Comparison of ENCODE assay signal across 19 mouse cellular contexts in the genomic region with DNA sequence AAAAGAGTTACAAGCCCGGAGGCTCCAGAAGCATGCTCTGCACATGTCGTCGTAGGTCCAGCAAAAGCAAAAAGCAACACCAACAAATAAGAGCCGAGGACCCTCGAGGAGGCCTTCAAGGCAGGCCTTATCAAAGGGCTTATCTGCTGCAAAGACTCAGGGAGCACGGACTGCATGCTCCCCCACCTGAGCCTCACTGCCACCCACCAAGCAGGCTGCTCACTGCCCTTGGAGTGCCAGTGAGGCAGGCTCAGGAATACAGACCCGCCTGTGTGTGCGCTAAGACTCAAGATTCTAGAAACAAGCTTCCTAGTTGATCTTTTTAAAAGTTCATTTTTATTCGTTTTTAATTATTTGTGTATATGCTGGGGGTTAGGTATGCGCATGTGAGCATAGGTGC.
"Had no signal": no experiment of that assay in that cellular context is flagged by ENCODE, and none has a peak within 500 bp of the region (broad histone marks: within the 10 kb centered on the region; RNA-seq: fewer than 3 reads in every experiment).

No protein-coding gene starts in this region.

- H3K36me3 ChIP-seq: lung, embryonic 15.5 days; midbrain, embryonic 10.5 days; midbrain, embryonic 12.5 days; neural tube, embryonic 13.5 days; neural tube, embryonic 15.5 days had no signal

- H3K9me3 ChIP-seq: lung, embryonic 15.5 days; midbrain, embryonic 10.5 days; midbrain, embryonic 12.5 days; neural tube, embryonic 13.5 days; neural tube, embryonic 15.5 days had no signal

- H3K4me2 ChIP-seq: lung, embryonic 15.5 days; midbrain, embryonic 12.5 days; neural tube, embryonic 13.5 days; neural tube, embryonic 15.5 days had no signal

- ATAC-seq: midbrain, embryonic 16.5 days had no signal

- H3K9ac ChIP-seq: lung, embryonic 15.5 days; midbrain, embryonic 12.5 days; neural tube, embryonic 13.5 days; neural tube, embryonic 15.5 days had no signal

- H3K4me3 ChIP-seq: lung, embryonic 15.5 days; midbrain, embryonic 10.5 days; midbrain, embryonic 12.5 days; myocyte; neural tube, embryonic 13.5 days; neural tube, embryonic 15.5 days had no signal

- H3K27me3 ChIP-seq: lung, embryonic 15.5 days; midbrain, embryonic 12.5 days; neural tube, embryonic 13.5 days; neural tube, embryonic 15.5 days had no signal

- H3K27ac ChIP-seq: lung, embryonic 15.5 days; midbrain, embryonic 10.5 days; midbrain, embryonic 12.5 days; neural tube, embryonic 13.5 days; neural tube, embryonic 15.5 days had no signal

- DNase-seq: lung, adult 2 months; lung, postnatal 10 days; lung, postnatal 4 days; midbrain, embryonic 14.5 days; retina, postnatal 1 day; right cerebral cortex, adult 18-20 months; right cerebral cortex, postnatal 25 days; right cerebral cortex, postnatal 4 days; spleen, adult 18-20 months; thymus, adult 18-20 months; thymus, postnatal 14 days; thymus, postnatal 36 days had no signal
